Mouse (Mus musculus) thymus, postnatal 0 days (tissue): Measurements from ENCODE around the gene Sart3. TPM values are rescaled to one million over a fixed set of nuclear protein-coding genes. Genes with fewer than 3 reads are reported as not detected.
"Not testable (repeated sequence)": the region's sequence is repeated elsewhere in the genome, so short reads cannot be mapped to it uniquely, and the experiment has no call there.

ENCODE experiments used
- DNase-seq: peaks from one replicate; pipeline ENCODE4 v3.0.0-alpha.2; 2015; ENCODE audit warnings: low spot score
- polyA plus RNA-seq: library from polyadenylated mRNA; unstranded; fragments of >200 nt; fragmentation: Nextera tagmentation; extraction: Ambion mirVana; gene quantifications from 2 replicates; pipeline ENCODE4 v1.2.1, GENCODE M21; 2015

Sart3 gene
- 29.4 and 34.4 TPM in 2 replicates for polyA plus RNA-seq

GRCm38 (mm10) chr5:113772450-113772895 lies at the start of gene Sart3, which contains the start of gene Iscu:
Sart3 (minus strand) TSS chr5:113772510.
Iscu (plus strand) TSS chr5:113772748.
- peak; percentile 96 for DNase-seq

- no peak for DNase-seq
These were observed 46.3 kb upstream of the Sart3 start for GRCm38 (mm10) chr5:113818572-113818971.

- DNase-seq = peak; percentile 85
These were observed 43.4 kb upstream of the Sart3 start for GRCm38 (mm10) chr5:113815638-113816152.

- no peak for DNase-seq
These were observed 42.7 kb upstream of the Sart3 start for GRCm38 (mm10) chr5:113815041-113815389.

GRCm38 (mm10) chr5:113814111-113815040 lies 42.1 kb upstream of the Sart3 start:
- no peak for DNase-seq

- DNase-seq = peak; percentile 41
These were observed 41.3 kb upstream of the Sart3 start for GRCm38 (mm10) chr5:113813608-113814007.

GRCm38 (mm10) chr5:113812638-113813037 lies 40.3 kb upstream of the Sart3 start:
- DNase-seq = no peak

GRCm38 (mm10) chr5:113811824-113812420 lies 39.6 kb upstream of the Sart3 start:
- not testable (repeated sequence) for DNase-seq

GRCm38 (mm10) chr5:113810111-113810510 lies 37.8 kb upstream of the Sart3 start:
- no peak for DNase-seq

GRCm38 (mm10) chr5:113808177-113808576 lies 35.9 kb upstream of the Sart3 start:
- DNase-seq = no peak

- DNase-seq = no peak
These were observed 35.4 kb upstream of the Sart3 start for GRCm38 (mm10) chr5:113807712-113808111.

GRCm38 (mm10) chr5:113806414-113806813 lies 34.1 kb upstream of the Sart3 start:
- no peak for DNase-seq

GRCm38 (mm10) chr5:113805301-113805700 lies 33.0 kb upstream of the Sart3 start:
- no peak for DNase-seq

GRCm38 (mm10) chr5:113804395-113804966 lies 32.2 kb upstream of the Sart3 start:
- no peak for DNase-seq

- no peak for DNase-seq
These were observed 28.0 kb upstream of the Sart3 start, which contains the start of gene Tmem119 for GRCm38 (mm10) chr5:113800280-113800679. Tmem119 (minus strand) TSS chr5:113800516.

GRCm38 (mm10) chr5:113799691-113800090 lies 27.4 kb upstream of the Sart3 start:
- no peak for DNase-seq

- DNase-seq = no peak
These were observed 26.2 kb upstream of the Sart3 start for GRCm38 (mm10) chr5:113798525-113798924.

GRCm38 (mm10) chr5:113797149-113797882 lies 25.0 kb upstream of the Sart3 start:
- DNase-seq = peak; percentile 34

GRCm38 (mm10) chr5:113796401-113797148 lies 24.3 kb upstream of the Sart3 start:
- DNase-seq = no peak
